Mouse (Mus musculus) stomach, postnatal 0 days (tissue): ENCODE results near the gene Mon1b.
A peak's percentile ranks its signal among the peaks of the same experiment; 100 is the strongest.

Experiments
- CTCF ChIP-seq: IDR thresholded peaks from 2 replicates; pipeline ENCODE4 v1.5.1; 2016; ENCODE audit warnings: antibody characterized with exemption, low read depth, mild to moderate bottlenecking, moderate library complexity
- EP300 ChIP-seq: optimal IDR thresholded peaks from 2 replicates; pipeline ENCODE3; 2016; ENCODE audit warnings: antibody characterized with exemption

- TF ChIP-seq EP300 (no peak), CTCF (peak; percentile 22)
These were observed 867 bp downstream of the Mon1b start for GRCm38 (mm10) chr8:113636280-113636628.
